Mouse (Mus musculus) yolk sac, embryonic 10.5 days (tissue): ENCODE data around the gene Acbd5.

Source experiments
- DNase-seq: peaks from one replicate; pipeline ENCODE4 v3.0.0-alpha.2; 2017; ENCODE audit warnings: low spot score

Acbd5 gene

DNA sequence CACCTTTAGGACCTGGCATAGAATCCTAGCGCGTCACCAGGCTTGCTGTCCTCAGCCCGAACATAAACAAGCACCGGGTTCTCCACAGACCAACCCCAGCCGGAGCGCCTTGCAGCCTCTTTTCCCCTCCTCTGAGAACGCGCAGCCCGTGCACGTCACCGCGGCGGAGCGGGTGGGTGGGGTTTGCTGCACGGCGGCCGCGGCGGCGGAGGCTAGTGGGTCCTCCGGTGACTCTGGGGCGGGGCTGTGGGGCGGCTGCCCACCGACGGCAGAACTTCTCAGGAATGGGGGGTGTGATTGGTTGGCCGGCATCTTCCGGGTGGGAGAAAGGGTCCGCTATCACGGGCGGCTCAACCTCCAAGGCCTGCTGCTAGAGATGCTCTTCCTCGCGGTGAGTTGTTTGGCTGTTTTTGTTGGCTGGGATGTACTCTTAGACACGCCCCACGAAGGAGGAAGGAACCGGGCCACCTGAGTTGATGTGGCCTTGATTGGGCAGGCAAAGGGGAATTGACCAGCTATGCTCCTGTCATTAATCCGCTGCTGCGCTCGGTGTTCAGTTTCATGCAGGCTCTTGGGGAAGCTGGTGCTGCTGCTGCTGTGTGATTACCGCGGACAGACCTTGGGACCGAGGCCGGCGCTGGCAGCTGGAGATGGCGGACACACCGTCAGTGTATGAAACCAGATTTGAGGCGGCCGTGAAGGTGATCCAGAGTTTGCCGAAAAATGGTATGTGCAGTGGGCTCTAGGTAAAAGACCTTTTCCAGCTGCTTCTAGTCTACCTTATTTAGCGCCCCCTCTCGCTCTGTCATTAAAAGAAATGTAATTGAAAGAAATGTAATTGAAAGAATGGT is 1.2 kb downstream of the Acbd5 start:
- DNase-seq = peak; percentile 94

DNA sequence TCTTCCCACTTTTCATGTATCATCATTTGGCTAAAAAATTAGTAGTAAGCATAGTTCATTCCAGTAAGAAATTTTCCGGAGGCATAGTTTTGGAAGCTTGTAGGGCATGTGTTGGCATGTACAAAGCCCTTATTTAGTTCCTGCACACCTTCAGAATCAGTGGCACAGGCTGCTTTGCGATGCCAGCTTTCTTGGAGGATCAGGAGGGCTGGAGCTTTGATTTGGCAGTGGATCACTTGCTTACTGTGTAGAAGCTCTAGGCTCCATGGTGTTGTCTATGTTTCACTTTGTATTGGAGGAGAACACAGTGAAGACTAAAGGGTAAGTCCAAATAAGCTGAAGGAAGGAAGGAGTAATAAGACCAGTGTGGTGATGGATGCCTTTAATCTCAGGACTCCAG is 2.5 kb downstream of the Acbd5 start:
- no peak for DNase-seq

DNA sequence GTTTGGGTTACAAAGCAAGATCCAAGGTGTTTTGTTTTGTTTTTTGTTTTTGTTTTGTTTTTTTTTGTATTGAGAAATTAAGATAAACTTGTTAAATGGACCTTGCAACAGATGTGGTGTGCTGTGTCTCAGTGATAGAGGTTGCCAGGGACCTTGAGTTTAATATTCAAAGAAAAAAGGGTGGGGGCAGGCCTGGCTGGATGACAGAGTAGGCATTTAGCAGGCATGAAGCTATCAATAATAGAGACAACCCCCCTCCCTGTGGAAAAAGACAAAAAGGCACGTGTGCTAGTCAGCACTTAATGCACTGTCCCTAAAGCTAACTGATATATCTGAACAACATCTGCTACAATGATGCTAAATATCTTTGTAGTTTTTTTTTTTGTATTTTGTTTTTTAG is 3.4 kb downstream of the Acbd5 start:
- no peak for DNase-seq

DNA sequence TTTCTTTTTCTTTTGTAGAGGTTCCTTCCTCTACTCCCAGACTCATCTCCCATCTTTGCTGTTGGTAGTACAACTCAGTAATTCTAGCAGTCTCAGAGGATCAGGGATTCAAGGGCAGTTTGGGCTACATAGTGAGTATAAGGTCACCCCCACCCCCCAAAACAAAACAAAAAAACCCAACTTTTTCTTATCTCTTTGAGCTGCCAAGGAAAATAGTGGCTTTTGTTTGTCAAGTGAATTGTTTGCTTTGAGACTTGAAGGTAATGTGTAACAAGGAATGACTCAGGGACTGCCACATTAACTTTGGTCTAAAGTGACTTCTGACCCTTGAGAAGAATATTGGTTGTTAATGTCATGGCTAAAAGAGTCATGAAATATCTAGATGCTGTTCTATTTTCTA is 7.9 kb downstream of the Acbd5 start:
- peak; percentile 55 for DNase-seq

DNA sequence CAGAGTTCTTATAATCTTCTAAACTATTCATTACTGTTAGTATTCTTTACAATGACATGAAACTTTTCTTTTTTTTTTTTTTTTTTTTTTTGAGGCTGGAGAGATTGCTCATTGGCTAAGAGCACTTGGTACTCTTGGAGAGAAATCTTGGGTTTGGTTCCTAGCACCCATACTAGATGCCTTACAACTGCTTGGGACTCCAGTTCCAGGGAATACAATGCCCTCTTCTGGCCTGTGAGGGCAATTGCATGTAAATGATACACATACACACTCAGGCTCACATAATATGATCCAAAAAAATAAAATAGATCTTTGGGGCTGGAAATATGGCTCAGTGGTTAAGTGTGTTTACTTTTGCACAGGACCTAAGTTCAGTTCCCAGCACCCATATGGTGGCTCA is 8.8 kb downstream of the Acbd5 start:
- no peak for DNase-seq

DNA sequence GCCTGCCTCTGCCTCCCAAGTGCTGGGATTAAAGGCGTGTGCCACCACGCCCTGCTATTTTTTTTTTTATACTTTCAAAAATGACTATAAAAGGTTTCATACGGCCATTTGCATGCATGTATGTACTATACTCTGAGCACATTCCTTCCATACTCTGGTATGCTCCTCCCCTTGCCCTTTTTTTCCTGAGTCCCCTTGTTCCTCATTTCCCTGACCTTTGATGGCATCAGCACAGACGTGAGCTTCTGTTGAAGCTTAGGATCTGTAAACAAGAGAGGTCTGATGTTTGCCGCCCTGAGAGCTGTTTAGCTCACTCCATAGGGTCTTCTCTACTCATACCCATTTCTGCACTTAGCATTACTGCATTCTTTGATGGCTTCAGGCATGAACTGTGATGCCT is 9.7 kb downstream of the Acbd5 start:
- no peak for DNase-seq

DNA sequence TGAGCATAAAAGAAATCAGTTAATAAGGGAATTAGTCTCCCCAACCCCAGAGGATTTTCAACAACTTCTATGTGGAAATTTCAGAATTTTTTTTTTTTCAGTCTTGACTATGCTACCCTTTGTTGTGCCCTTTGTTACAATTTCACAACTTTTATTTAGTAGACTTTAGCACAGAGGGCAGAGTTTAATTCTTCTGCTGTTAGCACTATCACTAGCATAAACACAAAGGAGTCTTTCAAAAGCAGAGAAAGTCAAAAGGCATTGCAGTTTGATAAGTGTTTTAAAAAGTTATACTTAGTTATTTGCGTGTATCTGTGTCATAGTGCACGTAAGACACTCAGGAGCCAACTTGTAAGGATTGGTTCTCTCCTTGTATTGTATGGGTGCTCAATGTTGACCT is 10.6 kb downstream of the Acbd5 start:
- no peak for DNase-seq

DNA sequence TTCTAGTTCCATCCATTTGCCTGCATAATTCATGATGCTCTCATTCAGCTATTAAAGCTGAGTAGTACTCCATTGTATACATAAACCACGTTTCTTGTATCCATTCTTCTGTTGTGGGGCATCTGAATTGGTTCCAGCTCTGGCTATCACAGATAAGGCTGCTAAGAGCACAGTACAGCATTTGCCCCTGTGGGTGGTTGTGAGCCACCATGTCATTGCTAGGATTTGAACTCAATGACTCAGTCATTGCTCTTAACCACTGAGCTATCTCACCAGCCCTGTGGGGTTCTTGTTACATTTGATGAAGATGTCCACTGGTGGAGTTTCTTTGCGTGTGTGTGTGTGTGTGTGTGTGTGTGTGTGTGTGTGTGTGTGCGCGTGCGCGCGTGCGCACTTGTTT is 16.6 kb downstream of the Acbd5 start:
- DNase-seq = no peak

DNA sequence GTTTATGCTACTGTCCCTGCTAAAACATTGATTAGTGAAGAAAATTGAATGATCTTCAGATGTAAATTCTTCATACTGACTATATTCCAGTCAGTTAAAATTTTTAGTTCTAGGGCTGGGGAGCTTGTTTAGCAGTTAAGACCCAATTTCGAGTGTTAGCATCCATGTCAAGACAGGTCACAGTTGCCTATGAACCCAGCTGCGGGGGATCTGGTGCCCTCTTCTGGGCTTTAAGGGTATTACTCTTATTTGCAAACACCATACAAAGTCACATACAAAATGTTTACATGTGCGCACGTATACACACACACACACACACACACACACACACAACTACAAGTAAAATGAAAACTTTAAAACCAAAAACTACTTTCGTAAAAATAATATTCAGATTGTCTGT is 24.2 kb downstream of the Acbd5 start:
- DNase-seq = peak; percentile 29

DNA sequence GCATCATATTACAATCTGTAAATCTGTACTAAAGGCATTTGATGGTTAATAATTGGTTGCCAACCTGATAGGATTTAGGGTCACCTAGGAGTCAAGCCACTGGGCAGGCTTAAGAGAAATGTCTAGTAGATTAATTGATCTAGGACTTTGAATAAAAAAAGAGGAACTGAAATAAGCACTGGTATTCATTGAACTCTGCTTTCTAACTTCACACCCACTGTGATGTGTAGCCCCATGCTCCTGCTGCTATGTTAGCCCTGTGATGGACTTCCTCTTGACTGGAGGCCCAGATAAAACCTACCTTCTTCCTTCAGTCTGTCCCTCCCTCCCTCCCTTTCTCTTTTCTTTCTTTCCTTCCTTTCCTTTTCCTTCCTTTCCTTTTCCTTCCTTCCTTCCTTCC is 29.1 kb downstream of the Acbd5 start:
- no peak for DNase-seq

DNA sequence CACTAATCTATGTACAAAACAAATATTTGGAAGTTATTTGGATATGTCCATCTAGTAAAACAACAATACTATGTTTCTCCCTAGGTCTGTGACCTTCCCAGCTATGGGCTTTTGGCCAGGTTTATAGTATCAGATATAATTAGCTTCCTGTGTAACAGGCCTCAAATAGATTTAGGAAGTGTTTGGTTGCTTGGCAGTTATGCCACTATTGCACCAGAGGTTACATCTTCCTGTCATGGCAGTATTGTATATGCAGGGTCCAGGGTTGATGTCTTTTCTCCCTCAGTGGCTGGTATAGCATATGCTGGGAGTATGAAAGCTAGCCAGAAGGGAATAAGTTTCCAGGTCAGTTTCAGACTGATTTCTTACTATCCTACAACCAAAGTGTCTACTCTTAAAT is 34.3 kb downstream of the Acbd5 start:
- no peak for DNase-seq

DNA sequence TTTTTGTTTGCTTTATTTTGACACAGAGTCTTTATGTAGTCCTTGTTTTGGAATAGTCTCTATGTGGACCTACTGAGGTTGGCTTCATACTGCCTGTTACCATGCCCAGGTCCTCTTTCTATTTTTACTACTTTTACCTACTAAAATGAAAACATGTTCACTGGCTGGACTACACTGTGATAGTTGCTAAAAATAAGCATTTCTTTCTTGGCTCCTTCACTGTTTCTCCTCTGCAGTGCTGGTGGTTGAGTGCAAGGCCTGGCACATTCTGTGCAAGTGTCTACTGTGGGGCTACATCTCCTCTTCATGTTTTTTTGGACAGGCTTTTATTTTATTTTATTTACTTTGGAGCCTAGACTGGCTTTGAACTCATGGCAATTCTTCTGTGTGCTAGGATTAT is 51.6 kb downstream of the Acbd5 start:
- no peak for DNase-seq

DNA sequence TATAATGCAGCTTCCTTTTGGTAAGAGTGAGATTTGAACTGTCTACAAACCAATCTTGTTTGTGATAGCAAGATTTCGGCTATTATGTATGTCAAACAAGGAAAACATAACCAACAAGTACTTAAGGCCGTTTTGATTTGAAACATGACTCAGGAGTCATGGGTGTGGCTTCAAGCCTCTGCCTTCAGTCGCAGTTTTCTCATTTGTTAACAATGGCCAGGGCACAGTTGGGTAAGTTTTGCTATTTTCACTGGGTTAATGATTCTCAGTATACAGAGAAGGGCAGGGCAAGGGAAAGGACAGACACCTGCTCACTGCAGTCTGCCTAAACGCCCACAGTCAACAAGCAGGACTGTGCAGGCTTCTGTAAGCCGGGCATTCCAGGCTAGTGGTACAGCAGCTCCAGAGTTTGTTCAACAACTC is 87.2 kb downstream of the Acbd5 start:
- peak; percentile 59 for DNase-seq

DNA sequence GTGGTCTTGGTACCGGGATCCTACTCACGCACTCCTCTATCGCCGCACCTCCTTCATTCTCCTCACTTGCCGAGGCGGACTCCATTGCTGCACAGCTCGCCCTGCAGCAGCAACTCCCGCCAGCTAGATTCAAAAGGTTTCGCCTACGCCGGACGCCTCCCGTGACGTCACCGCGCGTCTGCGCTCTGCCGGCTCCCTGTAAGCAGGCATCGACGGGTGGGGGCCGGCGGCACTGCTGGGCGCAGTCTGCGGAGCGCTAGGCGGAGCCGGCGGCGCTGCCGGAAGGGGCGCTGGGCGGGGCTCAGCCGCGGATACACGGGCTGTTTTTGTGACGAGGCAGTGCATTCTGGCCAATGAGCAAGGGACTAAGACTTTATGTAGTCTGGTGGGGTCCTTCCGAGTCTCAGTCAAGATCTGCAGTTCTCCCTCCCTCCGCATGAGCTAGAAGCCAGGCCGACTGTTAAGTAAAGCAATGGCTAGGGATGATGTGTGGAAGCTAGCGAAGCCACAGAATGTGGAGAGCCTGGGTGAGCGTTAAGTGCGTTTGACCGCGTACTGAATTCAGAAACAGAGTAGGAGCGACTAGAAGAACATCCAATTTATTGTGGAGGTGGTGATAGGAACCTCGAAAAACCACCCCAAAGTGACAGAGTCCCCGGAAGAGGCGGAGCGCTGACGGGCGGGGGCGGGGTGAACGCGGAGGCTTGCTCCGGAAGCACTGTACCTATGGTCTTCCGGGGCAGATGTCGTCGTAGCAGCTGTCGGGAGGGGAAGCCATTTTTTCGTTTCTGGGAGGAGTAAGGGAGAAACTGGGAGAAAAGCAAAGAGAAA is 88.0 kb downstream of the Acbd5 start, which contains the start of the genes Mastl and Yme1l1:
Gene Mastl, minus strand, starts transcription at position 248 of the 831 bp plus-strand sequence.
Gene Yme1l1, plus strand, starts transcription at position 593 of the 831 bp plus-strand sequence.
- DNase-seq = peak; percentile 96

DNA sequence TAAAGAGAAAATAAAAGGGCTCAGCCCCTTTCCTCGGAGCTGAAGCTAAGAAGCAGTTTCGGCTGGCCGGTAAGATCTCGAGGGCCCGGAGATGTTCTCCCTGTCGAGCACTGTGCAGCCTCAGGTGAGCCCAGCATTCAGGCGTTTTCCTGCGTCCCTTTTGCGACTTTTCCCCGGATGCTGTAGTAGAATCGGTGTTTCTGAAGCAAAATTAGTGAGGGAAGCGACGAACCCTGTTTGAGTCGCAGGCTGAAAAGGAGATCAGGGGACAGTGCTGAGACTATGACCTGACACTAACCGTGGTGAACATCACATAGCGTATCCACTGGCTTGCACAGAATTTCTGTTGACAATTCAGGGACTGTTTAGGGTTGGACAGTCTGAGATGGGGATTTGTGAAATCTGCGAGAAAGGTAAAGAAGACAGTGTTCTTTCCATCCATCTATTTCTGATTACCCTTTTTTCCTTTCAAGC is 88.7 kb downstream of the Acbd5 start:
- no peak for DNase-seq
